Mouse (Mus musculus): Measurements from ENCODE around the gene Tmem245. TPM values are rescaled to one million over a fixed set of nuclear protein-coding genes. Genes with fewer than 3 reads are reported as not detected.

Gene Tmem245
- polyA plus RNA-seq, 1 experiment from 2014 or later = 12.0 TPM

DNA sequence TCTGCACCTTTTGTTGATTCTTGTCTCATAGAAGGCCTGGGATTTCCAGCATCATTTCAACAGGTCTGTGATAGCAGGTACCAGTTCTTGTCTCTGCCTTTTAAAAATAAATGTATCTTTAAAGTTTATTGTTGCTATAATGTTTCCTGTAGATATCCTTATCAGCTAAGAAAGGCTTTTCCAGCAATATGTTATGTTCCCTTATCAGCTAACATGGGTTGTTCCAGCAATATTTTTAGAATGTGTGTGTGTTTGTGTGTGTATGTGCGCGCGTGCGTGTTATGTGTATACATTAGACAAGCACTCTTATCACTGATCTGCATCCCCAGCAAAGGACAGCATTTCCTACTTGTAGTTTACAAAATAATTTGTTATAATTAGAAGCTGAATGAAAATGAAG is 85.7 kb downstream of the Tmem245 start:
- no peak overlapping the region for H3K27ac ChIP-seq (replicated peaks)
- WGBS = over 99% methylated on average over 4 of the region's 4 CpGs
- no peak overlapping the region for H3K4me2 ChIP-seq (replicated peaks)
- H3K4me1 ChIP-seq = peaks cover 13% of the 10 kb centered on the region
- no peak for ATAC-seq (ENCODE audit: low FRiP score, low read depth)
- no peak overlapping the region for H3K4me3 ChIP-seq
- H3K36me3 ChIP-seq = no peaks in the 10 kb centered on the region
- no peaks in the 10 kb centered on the region for H3K9me3 ChIP-seq
- H3K27me3 ChIP-seq = no peaks in the 10 kb centered on the region
- no peak overlapping the region for H3K9ac ChIP-seq (replicated peaks)

DNA sequence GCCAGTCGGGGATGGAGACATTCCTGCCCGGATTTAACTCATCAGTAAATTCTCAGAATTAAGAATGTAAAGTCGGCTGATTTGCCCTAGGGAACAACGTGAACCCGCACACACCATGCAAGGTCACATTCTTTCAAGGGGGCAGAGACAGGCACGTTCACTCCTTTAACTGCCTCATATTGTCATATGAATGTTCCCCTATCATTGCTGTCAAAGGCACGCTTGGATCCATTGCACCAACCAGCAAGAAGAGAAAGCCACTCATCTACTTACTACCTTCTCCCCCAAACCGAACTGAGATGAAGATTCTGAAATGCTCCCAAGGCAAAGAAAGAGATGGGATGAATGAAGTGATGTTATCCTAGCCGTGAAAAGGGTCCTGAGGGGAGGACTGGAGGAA is 88.5 kb downstream of the Tmem245 start:
- peaks cover 9% of the 10 kb centered on the region for H3K4me1 ChIP-seq
- H3K4me2 ChIP-seq (replicated peaks) = no peak overlapping the region
- no peak overlapping the region for H3K4me3 ChIP-seq
- no peaks in the 10 kb centered on the region for H3K9me3 ChIP-seq
- no peak overlapping the region for H3K27ac ChIP-seq (replicated peaks)
- no peaks in the 10 kb centered on the region for H3K36me3 ChIP-seq
- H3K27me3 ChIP-seq = no peaks in the 10 kb centered on the region
- ATAC-seq (ENCODE audit: low FRiP score, low read depth) = no peak
- H3K9ac ChIP-seq (replicated peaks) = no peak overlapping the region
- WGBS = 83% methylated on average over 9 of the region's 9 CpGs

DNA sequence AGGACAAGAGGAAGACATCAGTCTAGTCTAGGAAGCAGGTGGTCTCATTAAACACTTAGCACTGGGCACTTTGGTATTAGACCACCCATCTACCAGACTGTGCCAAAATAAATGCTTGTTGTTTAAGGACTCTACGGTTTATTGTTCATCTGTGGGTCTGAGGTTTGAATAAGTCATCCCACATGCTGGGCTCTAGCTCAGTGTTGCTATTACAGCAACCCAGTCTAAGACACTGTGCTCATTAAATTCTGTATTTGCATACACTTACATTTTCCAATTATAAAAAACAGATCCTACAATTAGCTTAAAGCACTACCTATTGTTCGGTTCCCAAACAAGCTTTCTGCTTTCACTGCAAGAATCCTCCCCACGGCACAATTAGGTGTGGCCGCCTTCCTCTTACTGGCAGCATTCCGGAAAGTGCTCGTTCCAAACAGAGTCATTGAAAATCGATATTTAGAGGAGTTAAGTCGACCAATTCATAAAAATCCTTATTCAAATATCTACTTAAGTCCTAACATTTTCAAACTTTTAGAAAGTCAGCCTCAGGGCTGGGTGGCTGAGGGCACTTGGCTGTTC is 90.8 kb downstream of the Tmem245 start:
- WGBS = 90% methylated on average over 8 of the region's 8 CpGs
- no peaks in the 10 kb centered on the region for H3K36me3 ChIP-seq
- no peak for ATAC-seq (ENCODE audit: low FRiP score, low read depth)

DNA sequence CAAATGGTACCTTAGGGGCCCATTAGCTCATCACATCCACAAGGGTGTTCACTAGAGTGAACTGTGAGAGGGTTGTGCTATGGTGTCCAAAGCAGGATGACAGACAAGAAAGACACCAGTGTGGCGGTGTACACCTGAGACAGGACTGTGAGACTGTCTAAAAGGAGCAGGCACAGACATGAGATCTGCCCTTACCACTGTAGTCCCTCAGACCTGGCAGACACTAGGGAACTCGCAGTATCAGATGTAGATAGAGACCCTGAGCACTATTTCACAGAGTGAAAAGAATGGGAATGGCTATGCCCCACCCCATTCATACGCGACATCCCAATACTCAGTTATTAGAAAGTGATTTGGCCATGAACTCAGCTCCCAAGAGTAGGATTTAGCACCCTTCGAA is 91.3 kb downstream of the Tmem245 start:
- H3K27me3 ChIP-seq = no peaks in the 10 kb centered on the region
- H3K4me1 ChIP-seq = no peaks in the 10 kb centered on the region
- WGBS = 95% methylated on average over 5 of the region's 5 CpGs

More for the DNA sequence above, 90.8 kb downstream of the Tmem245 start:
- Histone ChIP-seq H3K4me1 (no peaks in the 10 kb centered on the region), H3K9ac (replicated peaks) (no peak overlapping the region), H3K27me3 (no peaks in the 10 kb centered on the region), H3K4me2 (replicated peaks) (no peak overlapping the region), H3K4me3 (no peak overlapping the region), H3K9me3 (no peaks in the 10 kb centered on the region), H3K27ac (replicated peaks) (no peak overlapping the region)

DNA sequence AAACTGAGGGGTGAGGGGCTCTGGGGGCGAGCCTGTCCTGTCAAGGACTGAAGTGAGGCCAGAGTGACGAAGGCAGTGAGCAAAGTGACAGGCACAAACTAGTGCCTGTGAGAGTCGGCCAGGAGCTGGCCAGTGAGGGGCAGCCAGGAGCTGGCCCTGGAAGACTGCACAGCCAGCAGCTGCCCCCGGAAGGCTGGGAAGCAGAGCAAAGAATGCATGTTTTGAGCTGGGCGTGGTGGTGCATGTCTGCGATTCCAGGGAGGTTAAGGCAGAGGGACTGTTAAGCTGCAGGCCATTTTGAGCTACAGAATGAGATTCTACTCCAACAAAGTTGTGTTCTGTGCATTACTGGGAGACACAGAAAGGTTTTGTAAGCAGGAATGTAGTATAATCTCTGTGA is 96.5 kb downstream of the Tmem245 start:
- Histone ChIP-seq H3K4me3 (no peak overlapping the region), H3K36me3 (peaks cover 5% of the 10 kb centered on the region; the same call in 1 of the 2 replicates), H3K9ac (replicated peaks) (no peak overlapping the region), H3K4me2 (replicated peaks) (no peak overlapping the region), H3K27me3 (no peaks in the 10 kb centered on the region), H3K4me1 (0 out of 2 replicates have a peak, but pooled peaks cover 2% of the 10 kb centered on the region), H3K9me3 (no peaks in the 10 kb centered on the region), H3K27ac (replicated peaks) (no peak overlapping the region)
- WGBS = 36% methylated on average over 6 of the region's 6 CpGs
- no peak for ATAC-seq (ENCODE audit: low FRiP score, low read depth)

More for the DNA sequence above, 91.3 kb downstream of the Tmem245 start:
- H3K4me3 ChIP-seq = no peak overlapping the region
- no peaks in the 10 kb centered on the region for H3K9me3 ChIP-seq
- H3K4me2 ChIP-seq (replicated peaks) = no peak overlapping the region
- H3K36me3 ChIP-seq = no peaks in the 10 kb centered on the region
- H3K9ac ChIP-seq (replicated peaks) = no peak overlapping the region
- ATAC-seq (ENCODE audit: low FRiP score, low read depth) = no peak
- no peak overlapping the region for H3K27ac ChIP-seq (replicated peaks)

DNA sequence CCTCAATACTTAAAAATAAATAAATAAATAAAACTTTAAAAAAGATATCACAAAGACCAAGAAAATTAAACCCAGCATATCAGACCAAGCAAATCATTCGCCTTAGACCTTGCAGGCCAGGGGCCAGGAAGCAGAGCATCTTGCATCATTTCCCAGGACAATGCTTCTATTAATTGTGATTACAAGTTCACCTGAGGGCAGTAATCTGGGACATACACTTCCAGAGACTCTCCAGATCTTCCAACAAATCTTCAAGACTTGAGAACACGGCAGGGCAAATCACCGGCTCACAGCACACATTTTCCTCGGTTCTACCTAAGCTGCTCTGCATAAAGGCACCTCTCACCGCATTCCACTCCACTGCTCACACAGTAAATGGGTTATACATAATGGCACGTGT is 99.2 kb downstream of the Tmem245 start:
- Histone ChIP-seq H3K27ac (replicated peaks) (no peak overlapping the region), H3K4me1 (0 out of 2 replicates have a peak, but pooled peaks cover 2% of the 10 kb centered on the region), H3K9ac (replicated peaks) (no peak overlapping the region), H3K4me2 (replicated peaks) (no peak overlapping the region), H3K4me3 (no peak overlapping the region), H3K36me3 (peaks cover 24% of the 10 kb centered on the region), H3K27me3 (no peaks in the 10 kb centered on the region), H3K9me3 (0 out of 2 replicates have a peak, but pooled peaks cover 3% of the 10 kb centered on the region)
- WGBS = 93% methylated on average over 6 of the region's 6 CpGs
- no peak for ATAC-seq (ENCODE audit: low FRiP score, low read depth)

DNA sequence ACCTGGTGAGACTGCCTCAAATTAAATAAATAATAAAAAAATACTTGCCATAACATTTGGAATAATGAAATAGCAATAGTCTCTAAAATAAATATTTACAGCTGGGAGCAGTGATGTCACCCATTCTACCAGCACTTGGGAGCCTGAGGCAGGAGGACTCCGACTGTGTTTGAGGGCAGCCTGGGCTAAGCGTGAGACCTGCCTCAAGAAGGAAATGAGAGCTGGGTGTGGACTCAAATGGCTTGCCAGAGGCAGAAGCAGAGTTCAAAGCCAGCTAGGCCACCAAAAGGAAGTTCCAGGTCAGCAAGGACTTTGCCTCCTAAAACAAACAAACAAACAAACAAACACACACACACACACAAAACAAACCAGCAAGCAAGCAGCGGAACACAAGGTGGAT is 99.8 kb downstream of the Tmem245 start:
- 89% methylated on average over 3 of the region's 3 CpGs for WGBS
- Histone ChIP-seq H3K36me3 (peaks cover 24% of the 10 kb centered on the region), H3K4me3 (no peak overlapping the region), H3K9ac (replicated peaks) (no peak overlapping the region), H3K4me2 (replicated peaks) (no peak overlapping the region), H3K9me3 (0 out of 2 replicates have a peak, but pooled peaks cover 3% of the 10 kb centered on the region), H3K4me1 (0 out of 2 replicates have a peak, but pooled peaks cover 2% of the 10 kb centered on the region), H3K27ac (replicated peaks) (no peak overlapping the region), H3K27me3 (no peaks in the 10 kb centered on the region)
- ATAC-seq (ENCODE audit: low FRiP score, low read depth) = no peak

DNA sequence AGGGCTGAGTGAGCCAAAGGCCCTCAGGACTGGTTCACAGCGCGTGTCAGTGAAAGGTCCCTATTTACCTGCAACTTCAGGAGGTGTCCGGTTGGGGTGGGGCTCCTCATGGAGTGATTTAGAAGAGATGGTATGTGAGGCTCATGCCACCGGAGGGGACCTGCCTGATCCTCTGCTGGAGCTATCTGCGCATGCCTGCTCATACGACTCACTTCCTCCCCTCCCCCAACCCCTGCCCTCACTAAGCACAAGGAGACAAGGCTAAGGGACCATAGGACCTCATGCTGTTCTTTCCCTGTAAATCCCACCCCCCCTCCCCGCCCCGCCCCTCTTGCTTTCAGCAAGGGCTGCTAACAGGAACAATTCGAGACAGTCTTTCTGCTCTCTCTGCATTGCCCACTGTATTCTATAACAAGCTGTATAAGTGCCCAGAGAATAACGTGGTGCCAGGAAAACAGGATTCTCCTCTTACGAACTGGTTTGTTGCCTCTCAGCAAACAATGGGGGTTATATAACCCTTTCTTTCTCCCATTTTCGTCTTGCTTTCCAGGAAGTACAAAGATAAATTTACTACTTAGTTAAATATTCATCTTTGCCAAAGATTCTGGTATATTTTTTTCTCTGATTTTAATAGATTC is 101.2 kb downstream of the Tmem245 start:
- H3K9me3 ChIP-seq = 0 out of 2 replicates have a peak, but pooled peaks cover 3% of the 10 kb centered on the region
- no peak for ATAC-seq (ENCODE audit: low FRiP score, low read depth)
- WGBS = 62% methylated on average over 12 of the region's 12 CpGs
- peaks cover 26% of the 10 kb centered on the region for H3K36me3 ChIP-seq
- no peak overlapping the region for H3K4me2 ChIP-seq (replicated peaks)
- no peak overlapping the region for H3K27ac ChIP-seq (replicated peaks)
- no peak overlapping the region for H3K9ac ChIP-seq (replicated peaks)
- no peak overlapping the region for H3K4me3 ChIP-seq
- 0 out of 2 replicates have a peak, but pooled peaks cover 2% of the 10 kb centered on the region for H3K4me1 ChIP-seq
- no peaks in the 10 kb centered on the region for H3K27me3 ChIP-seq

DNA sequence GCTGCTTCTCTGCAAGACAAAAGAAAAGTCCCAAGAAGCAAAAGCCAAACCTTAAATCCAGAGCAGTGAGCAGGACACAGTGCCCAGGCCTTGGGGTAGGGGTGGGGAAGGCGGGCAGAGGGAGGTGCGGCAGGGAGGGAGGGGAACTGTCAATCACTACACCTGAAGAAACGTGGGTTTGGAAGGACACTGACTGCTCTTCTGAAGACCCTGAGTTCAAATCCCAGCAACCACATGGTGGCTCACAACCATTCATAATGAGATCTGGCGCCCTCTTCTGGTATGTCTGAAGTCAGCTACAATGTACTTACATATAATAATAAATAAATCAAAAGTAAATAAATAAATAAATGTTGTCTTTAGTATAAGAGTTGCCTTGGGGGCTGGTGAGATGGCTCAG is 102.3 kb downstream of the Tmem245 start:
- WGBS = 88% methylated on average over 4 of the region's 4 CpGs
- Histone ChIP-seq H3K27me3 (no peaks in the 10 kb centered on the region), H3K9me3 (0 out of 2 replicates have a peak, but pooled peaks cover 3% of the 10 kb centered on the region), H3K4me3 (no peak overlapping the region), H3K9ac (replicated peaks) (no peak overlapping the region), H3K27ac (replicated peaks) (no peak overlapping the region), H3K36me3 (peaks cover 36% of the 10 kb centered on the region), H3K4me2 (replicated peaks) (no peak overlapping the region), H3K4me1 (0 out of 2 replicates have a peak, but pooled peaks cover 2% of the 10 kb centered on the region)
- ATAC-seq (ENCODE audit: low FRiP score, low read depth) = no peak

DNA sequence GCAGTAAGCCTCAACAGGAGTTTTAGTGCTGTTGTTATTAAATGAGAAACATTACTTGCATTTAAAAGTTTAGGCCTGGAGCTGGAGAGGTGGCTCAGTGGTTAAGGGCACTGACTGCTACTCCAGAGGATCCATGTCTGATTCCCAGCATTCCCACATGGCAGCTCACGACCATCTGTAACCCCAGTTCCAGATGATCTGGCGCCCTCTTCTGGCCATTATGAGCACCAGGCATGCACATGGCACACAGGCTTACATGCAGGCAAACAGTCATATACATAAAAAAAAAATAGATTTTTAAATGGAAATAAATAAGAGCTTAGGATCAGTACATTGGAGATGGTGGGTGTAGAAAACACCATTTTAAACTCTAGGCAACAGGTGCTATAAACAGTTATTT is 103.3 kb downstream of the Tmem245 start:
- no peak for ATAC-seq (ENCODE audit: low FRiP score, low read depth)
- H3K27ac ChIP-seq (replicated peaks) = no peak overlapping the region
- H3K4me2 ChIP-seq (replicated peaks) = no peak overlapping the region
- WGBS = 91% methylated on average over 2 of the region's 2 CpGs
- 0 out of 2 replicates have a peak, but pooled peaks cover 3% of the 10 kb centered on the region for H3K9me3 ChIP-seq
- H3K4me3 ChIP-seq = no peak overlapping the region
- H3K9ac ChIP-seq (replicated peaks) = no peak overlapping the region
- H3K36me3 ChIP-seq = peaks cover 40% of the 10 kb centered on the region
- 0 out of 2 replicates have a peak, but pooled peaks cover 2% of the 10 kb centered on the region for H3K4me1 ChIP-seq
- no peaks in the 10 kb centered on the region for H3K27me3 ChIP-seq

DNA sequence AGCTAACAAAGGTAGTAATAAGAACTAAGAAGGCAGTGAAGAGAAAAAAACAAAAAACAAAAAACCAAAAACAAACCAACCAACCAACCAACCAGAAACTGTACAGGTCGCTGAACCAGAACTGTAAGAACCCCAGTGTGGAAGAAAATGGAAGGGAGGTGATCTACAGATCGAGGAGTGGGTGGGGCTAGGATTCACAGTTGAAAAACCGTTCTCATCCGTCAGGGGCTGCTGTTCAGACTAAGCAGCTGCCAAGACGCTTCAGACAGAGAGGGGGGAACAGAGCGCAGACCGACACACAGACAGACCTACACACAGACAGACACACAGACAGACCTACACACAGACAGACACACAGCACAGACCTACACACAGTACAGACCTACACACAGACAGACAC is 104.7 kb downstream of the Tmem245 start:
- 87% methylated on average over 7 of the region's 7 CpGs for WGBS
- no peak overlapping the region for H3K9ac ChIP-seq (replicated peaks)
- H3K36me3 ChIP-seq = peaks cover 52% of the 10 kb centered on the region
- H3K4me2 ChIP-seq (replicated peaks) = no peak overlapping the region
- H3K27me3 ChIP-seq = no peaks in the 10 kb centered on the region
- no peak overlapping the region for H3K4me3 ChIP-seq
- no peak overlapping the region for H3K27ac ChIP-seq (replicated peaks)
- 0 out of 2 replicates have a peak, but pooled peaks cover 2% of the 10 kb centered on the region for H3K4me1 ChIP-seq
- ATAC-seq (ENCODE audit: low FRiP score, low read depth) = no peak
- 0 out of 2 replicates have a peak, but pooled peaks cover 3% of the 10 kb centered on the region for H3K9me3 ChIP-seq

DNA sequence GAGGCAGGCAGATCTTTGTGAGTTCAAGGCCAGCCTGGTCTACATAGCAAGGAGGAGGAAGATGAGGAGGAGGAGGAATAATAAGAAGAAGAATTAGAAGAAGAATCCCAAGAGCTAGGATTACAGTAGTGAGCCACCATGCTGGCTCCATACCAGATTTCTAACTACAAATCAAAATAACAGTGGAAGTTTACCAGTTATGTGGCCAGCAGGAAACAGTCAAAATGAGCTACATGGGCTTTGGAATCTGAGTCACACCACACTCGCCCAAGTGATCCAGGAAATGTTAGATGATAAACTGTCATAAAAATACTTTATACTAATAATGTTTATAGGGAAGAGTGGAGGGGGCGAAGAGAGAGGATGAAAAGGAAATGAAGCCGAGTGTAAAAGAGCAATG is 106.9 kb downstream of the Tmem245 start:
- Histone ChIP-seq H3K4me2 (replicated peaks) (no peak overlapping the region), H3K36me3 (peaks cover 62% of the 10 kb centered on the region), H3K4me1 (no peaks in the 10 kb centered on the region), H3K27ac (replicated peaks) (no peak overlapping the region), H3K9ac (replicated peaks) (no peak overlapping the region), H3K27me3 (no peaks in the 10 kb centered on the region), H3K9me3 (0 out of 2 replicates have a peak, but pooled peaks cover 3% of the 10 kb centered on the region), H3K4me3 (no peak overlapping the region)
- 87% methylated on average over 3 of the region's 3 CpGs for WGBS
- no peak for ATAC-seq (ENCODE audit: low FRiP score, low read depth)
